Mouse (Mus musculus) midbrain, embryonic 14.5 days (tissue): ENCODE data around the gene Zfp422. TPM values are rescaled to one million over a fixed set of nuclear protein-coding genes. Genes with fewer than 3 reads are reported as not detected.
A peak's percentile ranks its signal among the peaks of the same experiment; 100 is the strongest.
"Not testable (repeated sequence)": the region's sequence is repeated elsewhere in the genome, so short reads cannot be mapped to it uniquely, and the experiment has no call there.

Experiments
- ATAC-seq: fragments of 200-750 bp; cut with Nextera tagmentation; 2 replicates; pipeline ENCODE4 v1.8.0; 2017; ENCODE audit warnings: moderate number of reproducible peaks, moderate library complexity; ENCODE audit not compliant: low FRiP score, low TSS enrichment
- DNase-seq: peaks from one replicate; pipeline ENCODE4 v3.0.0-alpha.2; 2015
- H3K27ac ChIP-seq: fragments of 300-500 bp; sonication (generic); replicated peaks from 2 replicates; pipeline ENCODE4 v1.5.1; 2014; ENCODE audit warnings: mild to moderate bottlenecking, low read depth, low read length, moderate library complexity
- H3K27me3 ChIP-seq: fragments of 300-500 bp; sonication (generic); 2 replicates; pipeline ENCODE4 v1.6.1; 2014; ENCODE audit warnings: low read length, control low read depth, mixed read lengths; ENCODE audit not compliant: control insufficient read depth, insufficient read depth
- H3K36me3 ChIP-seq: fragments of 300-500 bp; sonication (generic); 2 replicates; pipeline ENCODE4 v1.6.1; 2014; ENCODE audit warnings: low read length, control low read depth; ENCODE audit not compliant: control insufficient read depth, insufficient read depth
- H3K4me1 ChIP-seq: fragments of 300-500 bp; sonication (generic); 2 replicates; pipeline ENCODE4 v1.6.1; 2014; ENCODE audit warnings: mild to moderate bottlenecking, antibody characterized with exemption, low read length, control low read depth; ENCODE audit not compliant: control insufficient read depth, insufficient read depth
- H3K4me2 ChIP-seq: fragments of 300-500 bp; sonication (generic); 2 replicates; pipeline ENCODE4 v1.6.1; 2014; ENCODE audit warnings: mild to moderate bottlenecking, low read length, moderate library complexity
- H3K4me3 ChIP-seq: fragments of 300-500 bp; sonication (generic); replicated peaks from 2 replicates; pipeline ENCODE4 v1.5.1; 2014; ENCODE audit warnings: low read depth, low read length
- H3K9ac ChIP-seq: fragments of 300-500 bp; sonication (generic); replicated peaks from 2 replicates; pipeline ENCODE4 v1.6.1; 2014; ENCODE audit warnings: mild to moderate bottlenecking, low read length, moderate library complexity
- H3K9me3 ChIP-seq: fragments of 300-500 bp; sonication (generic); 2 replicates; pipeline ENCODE4 v1.6.1; 2016; ENCODE audit warnings: low read length, control low read depth, mixed read lengths; ENCODE audit not compliant: control insufficient read depth
- WGBS: fragments of 180-500 bp; shearing (Covaris S2); extraction: QIAGEN DNeasy Blood & Tissue Kit; methylation state at CpG from one replicate; pipeline ENCODE4 v1.1.7; 2014; 5-methylcytosine and 5-hydroxymethylcytosine counted together
- polyA plus RNA-seq: library from polyadenylated mRNA; unstranded; fragments of >200 nt; fragmentation: Nextera tagmentation; extraction: Ambion mirVana; gene quantifications from 2 replicates; pipeline ENCODE4 v1.2.1, GENCODE M21; 2014

The Zfp422 gene
- polyA plus RNA-seq, 1 experiment from 2014 or later = 207 TPM

- 14% methylated on average over 9 of the region's 9 CpGs for WGBS
- ATAC-seq (no peak), DNase-seq (no peak)
- Histone ChIP-seq H3K4me1 (peaks cover 5% of the 10 kb centered on the region), H3K27me3 (no peaks in the 10 kb centered on the region), H3K36me3 (peaks cover 25% of the 10 kb centered on the region), H3K9ac (peak overlapping the region; percentile 98), H3K4me2 (peak overlapping the region; percentile 82), H3K9me3 (no peaks in the 10 kb centered on the region), H3K27ac (peak overlapping the region; percentile 96), H3K4me3 (peak overlapping the region; percentile 90)
Observed at GRCm38 (mm10) chr6:116628095-116628494, 704 bp downstream of the Zfp422 start.

- H3K4me2 ChIP-seq, H3K27me3 ChIP-seq, H3K9me3 ChIP-seq, ATAC-seq, H3K27ac ChIP-seq, H3K4me1 ChIP-seq, H3K9ac ChIP-seq, H3K4me3 ChIP-seq, DNase-seq: not testable (repeated sequence)
- H3K36me3 ChIP-seq = peaks cover 25% of the 10 kb centered on the region
- 99% methylated on average over 9 of the region's 9 CpGs for WGBS
Observed at GRCm38 (mm10) chr6:116626417-116626816, 2.4 kb downstream of the Zfp422 start.

- Histone ChIP-seq H3K4me3 (no peak overlapping the region), H3K27ac (no peak overlapping the region), H3K9me3 (no peaks in the 10 kb centered on the region), H3K4me1 (no peaks in the 10 kb centered on the region), H3K9ac (no peak overlapping the region), H3K4me2 (no peak overlapping the region), H3K36me3 (peaks cover 18% of the 10 kb centered on the region), H3K27me3 (no peaks in the 10 kb centered on the region)
- ATAC-seq = no peak
- DNase-seq = no peak
- WGBS = 72% methylated on average over 8 of the region's 8 CpGs
Observed at GRCm38 (mm10) chr6:116621318-116622023, 7.3 kb downstream of the Zfp422 start.

GRCm38 (mm10) chr6:116618073-116618472 lies 10.7 kb downstream of the Zfp422 start:
- Histone ChIP-seq H3K27me3 (no peaks in the 10 kb centered on the region), H3K9ac (no peak overlapping the region), H3K27ac (no peak overlapping the region), H3K4me1 (no peaks in the 10 kb centered on the region), H3K9me3 (no peaks in the 10 kb centered on the region), H3K36me3 (no peaks in the 10 kb centered on the region), H3K4me2 (no peak overlapping the region), H3K4me3 (no peak overlapping the region)
- DNase-seq = no peak
- no peak for ATAC-seq

- no peak for DNase-seq
- ATAC-seq = no peak
- H3K4me1 ChIP-seq = no peaks in the 10 kb centered on the region
- H3K36me3 ChIP-seq = no peaks in the 10 kb centered on the region
- no peaks in the 10 kb centered on the region for H3K9me3 ChIP-seq
- no peak overlapping the region for H3K4me3 ChIP-seq
- H3K9ac ChIP-seq = no peak overlapping the region
- WGBS = 85% methylated on average over 2 of the region's 2 CpGs
- no peaks in the 10 kb centered on the region for H3K27me3 ChIP-seq
- H3K27ac ChIP-seq = no peak overlapping the region
- no peak overlapping the region for H3K4me2 ChIP-seq
Observed at GRCm38 (mm10) chr6:116615719-116616118, 13.1 kb downstream of the Zfp422 start.

- WGBS = 51% methylated on average over 4 of the region's 4 CpGs
- H3K4me2 ChIP-seq = no peak overlapping the region
- no peaks in the 10 kb centered on the region for H3K4me1 ChIP-seq
- no peaks in the 10 kb centered on the region for H3K9me3 ChIP-seq
- no peak overlapping the region for H3K9ac ChIP-seq
- no peaks in the 10 kb centered on the region for H3K36me3 ChIP-seq
- no peaks in the 10 kb centered on the region for H3K27me3 ChIP-seq
- ATAC-seq = no peak
- H3K27ac ChIP-seq = no peak overlapping the region
- H3K4me3 ChIP-seq = no peak overlapping the region
- peak; percentile 19 for DNase-seq
Observed at GRCm38 (mm10) chr6:116607230-116607629, 21.6 kb downstream of the Zfp422 start.

- not testable (repeated sequence) for H3K4me3 ChIP-seq, ATAC-seq, H3K36me3 ChIP-seq, DNase-seq, H3K4me2 ChIP-seq, H3K27ac ChIP-seq, H3K4me1 ChIP-seq, H3K27me3 ChIP-seq, H3K9me3 ChIP-seq, H3K9ac ChIP-seq
Observed at GRCm38 (mm10) chr6:116600969-116601368, 27.8 kb downstream of the Zfp422 start.

GRCm38 (mm10) chr6:116584095-116584494 lies 44.7 kb downstream of the Zfp422 start, which contains the start of gene Olfr215:
Olfr215 (minus strand) TSS chr6:116584195.
- H3K27ac ChIP-seq = no peak within 1 kb of the TSS
- no peak within 1 kb of the TSS for H3K4me2 ChIP-seq
- no peak for ATAC-seq
- H3K9ac ChIP-seq = no peak within 1 kb of the TSS
- no peaks in the 10 kb centered on the region for H3K36me3 ChIP-seq
- H3K4me3 ChIP-seq = no peak within 1 kb of the TSS
- no peaks in the 10 kb centered on the region; the same call in 1 of the 2 replicates for H3K4me1 ChIP-seq
- no peaks in the 10 kb centered on the region for H3K27me3 ChIP-seq
- DNase-seq = peak; percentile 7
- no peaks in the 10 kb centered on the region for H3K9me3 ChIP-seq
- WGBS = 44% methylated on average over 4 of the region's 4 CpGs
